Mouse (Mus musculus): ENCODE results near the gene C1galt1. TPM values are rescaled to one million over a fixed set of nuclear protein-coding genes. Genes with fewer than 3 reads are reported as not detected.

Gene C1galt1
- polyA plus RNA-seq, 1 experiment from 2014 or later: 3.7 TPM

GRCm38 (mm10) chr6:7863354-7863753, 18.7 kb downstream of the C1galt1 start:
- Histone ChIP-seq H3K4me3 (no peak overlapping the region), H3K4me2 (replicated peaks) (no peak overlapping the region), H3K27me3 (no peaks in the 10 kb centered on the region), H3K27ac (no peak overlapping the region), H3K9ac (no peak overlapping the region), H3K9me3 (no peaks in the 10 kb centered on the region), H3K4me1 (no peaks in the 10 kb centered on the region), H3K36me3 (peaks cover 5% of the 10 kb centered on the region; the same call in 1 of the 2 replicates)
- 89% methylated on average over 4 of the region's 4 CpGs for WGBS
- ATAC-seq (ENCODE audit: insufficient number of reproducible peaks, insufficient read depth, low FRiP score, low TSS enrichment): no peak

DNA sequence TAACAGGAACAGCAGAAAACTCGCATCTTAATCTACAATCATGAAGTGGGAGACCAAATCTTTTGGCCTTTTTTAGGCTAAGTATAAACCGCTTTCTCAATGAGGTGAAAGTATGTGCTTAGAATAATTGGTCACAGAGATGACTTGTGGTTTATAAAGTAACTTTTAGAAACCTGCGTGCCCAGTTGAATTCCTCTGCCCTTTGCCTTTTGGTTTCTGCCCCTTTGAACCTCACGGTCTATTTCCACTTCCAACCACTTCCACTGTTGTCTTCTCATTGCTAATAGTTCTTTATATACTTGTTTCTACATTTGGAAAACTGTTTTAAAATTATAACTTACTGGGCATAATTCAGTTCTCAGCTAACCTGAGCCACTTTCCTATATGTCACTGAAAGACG, 32.2 kb downstream of the C1galt1 start:
- Histone ChIP-seq H3K4me1 (no peaks in the 10 kb centered on the region), H3K9ac (no peak overlapping the region), H3K36me3 (no peaks in the 10 kb centered on the region), H3K4me2 (replicated peaks) (no peak overlapping the region), H3K9me3 (no peaks in the 10 kb centered on the region), H3K4me3 (no peak overlapping the region), H3K27ac (no peak overlapping the region), H3K27me3 (no peaks in the 10 kb centered on the region)
- ATAC-seq (ENCODE audit: insufficient number of reproducible peaks, insufficient read depth, low FRiP score, low TSS enrichment): no peak
- 85% methylated on average over 5 of the region's 5 CpGs for WGBS

GRCm38 (mm10) chr6:7881595-7882128, 37.0 kb downstream of the C1galt1 start:
- Histone ChIP-seq H3K27ac (no peak overlapping the region), H3K36me3 (no peaks in the 10 kb centered on the region), H3K27me3 (no peaks in the 10 kb centered on the region), H3K4me3 (no peak overlapping the region), H3K9me3 (no peaks in the 10 kb centered on the region), H3K9ac (no peak overlapping the region), H3K4me1 (no peaks in the 10 kb centered on the region), H3K4me2 (replicated peaks) (no peak overlapping the region)
- ATAC-seq (ENCODE audit: insufficient number of reproducible peaks, insufficient read depth, low FRiP score, low TSS enrichment): no peak
- 70% methylated on average over 1 of the region's 1 CpGs for WGBS

GRCm38 (mm10) chr6:7882520-7882919, 37.9 kb downstream of the C1galt1 start:
- Histone ChIP-seq H3K36me3 (no peaks in the 10 kb centered on the region), H3K9me3 (no peaks in the 10 kb centered on the region), H3K4me1 (no peaks in the 10 kb centered on the region), H3K4me3 (no peak overlapping the region), H3K9ac (no peak overlapping the region), H3K27me3 (no peaks in the 10 kb centered on the region), H3K27ac (no peak overlapping the region), H3K4me2 (replicated peaks) (no peak overlapping the region)
- 83% methylated on average over 13 of the region's 13 CpGs for WGBS
- no peak for ATAC-seq (ENCODE audit: insufficient number of reproducible peaks, insufficient read depth, low FRiP score, low TSS enrichment)

DNA sequence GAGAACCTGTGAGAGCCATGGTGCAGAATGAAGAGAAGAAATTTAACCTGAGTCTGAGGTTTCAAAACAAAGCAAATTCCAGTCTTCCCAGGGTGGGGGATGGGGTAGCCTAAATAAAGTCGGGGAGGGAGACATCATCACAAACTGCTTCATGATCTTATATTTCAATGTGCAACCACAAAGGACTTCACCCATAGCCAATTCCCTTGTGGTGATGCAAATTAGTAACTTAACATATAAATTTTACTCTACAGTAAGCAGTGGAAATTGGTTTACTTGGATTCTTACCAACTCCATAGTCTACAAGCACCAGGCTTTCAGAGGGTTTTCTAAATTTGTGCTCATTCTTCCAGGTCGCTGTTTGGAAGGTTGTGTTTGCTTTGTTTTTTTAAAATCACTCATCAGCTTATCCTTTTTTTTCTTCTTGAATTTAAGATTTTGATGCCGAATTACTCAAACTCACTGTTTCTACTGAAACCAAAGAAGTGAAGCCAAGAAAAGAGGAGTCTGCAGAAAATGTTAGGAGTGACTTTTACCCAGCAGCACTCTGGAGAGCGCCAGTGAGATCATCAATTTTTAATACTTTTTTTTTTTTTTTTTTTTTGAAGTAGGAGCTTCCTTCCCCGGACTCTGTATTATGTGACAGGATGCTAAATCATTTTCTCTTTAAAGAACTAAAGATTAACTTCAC, 41.5 kb downstream of the C1galt1 start:
- H3K27ac ChIP-seq: no peak overlapping the region
- H3K27me3 ChIP-seq: no peaks in the 10 kb centered on the region
- H3K4me2 ChIP-seq (replicated peaks): no peak overlapping the region
- H3K9ac ChIP-seq: no peak overlapping the region
- H3K9me3 ChIP-seq: no peaks in the 10 kb centered on the region
- no peak overlapping the region for H3K4me3 ChIP-seq
- no peaks in the 10 kb centered on the region for H3K36me3 ChIP-seq
- 70% methylated on average over 5 of the region's 5 CpGs for WGBS
- no peak for ATAC-seq (ENCODE audit: insufficient number of reproducible peaks, insufficient read depth, low FRiP score, low TSS enrichment)
- H3K4me1 ChIP-seq: no peaks in the 10 kb centered on the region

DNA sequence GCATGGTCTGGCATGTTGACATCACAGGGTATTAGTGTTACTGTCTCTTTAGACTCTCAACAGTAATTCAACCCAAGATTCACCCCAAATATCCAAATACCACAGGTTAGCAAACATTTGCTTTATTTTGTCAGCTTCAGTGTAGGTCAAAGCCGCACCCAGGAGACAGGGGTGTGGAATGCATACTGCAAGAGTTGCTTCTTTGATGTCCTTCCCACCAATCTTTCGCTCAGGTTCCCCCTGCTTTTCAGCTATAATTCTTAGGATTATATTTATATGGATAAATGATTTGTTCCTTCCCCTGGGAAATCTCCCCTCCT, 42.0 kb downstream of the C1galt1 start:
- Histone ChIP-seq H3K4me1 (no peaks in the 10 kb centered on the region), H3K27me3 (no peaks in the 10 kb centered on the region), H3K4me2 (replicated peaks) (no peak overlapping the region), H3K9ac (no peak overlapping the region), H3K9me3 (no peaks in the 10 kb centered on the region), H3K36me3 (no peaks in the 10 kb centered on the region), H3K27ac (no peak overlapping the region), H3K4me3 (no peak overlapping the region)
- ATAC-seq (ENCODE audit: insufficient number of reproducible peaks, insufficient read depth, low FRiP score, low TSS enrichment): no peak
- WGBS: 85% methylated on average over 2 of the region's 2 CpGs

DNA sequence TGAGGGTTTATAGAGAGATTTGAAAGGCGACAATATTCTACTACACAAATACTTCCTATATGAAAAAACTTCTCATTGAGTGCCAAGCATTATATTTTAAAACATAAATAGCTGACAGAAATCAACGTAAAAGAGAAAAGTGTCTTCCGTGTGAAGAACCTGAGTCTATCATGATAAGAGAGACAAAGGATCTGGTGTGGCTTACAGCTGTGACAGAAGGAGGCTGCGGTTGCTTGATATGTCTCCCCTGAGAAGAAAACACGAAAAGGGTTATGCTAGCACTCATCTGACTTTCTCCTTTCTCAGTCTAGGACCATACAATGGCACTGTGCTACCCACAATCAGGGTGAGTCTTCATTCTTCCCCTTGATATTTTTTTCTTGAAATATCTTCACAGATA, 51.7 kb downstream of the C1galt1 start:
- ATAC-seq (ENCODE audit: insufficient number of reproducible peaks, insufficient read depth, low FRiP score, low TSS enrichment): no peak

GRCm38 (mm10) chr6:7912015-7912414, 67.4 kb downstream of the C1galt1 start:
- H3K9ac ChIP-seq: no peak overlapping the region
- ATAC-seq (ENCODE audit: insufficient number of reproducible peaks, insufficient read depth, low FRiP score, low TSS enrichment): no peak
- no peak overlapping the region for H3K27ac ChIP-seq
- H3K4me3 ChIP-seq: no peak overlapping the region
- no peaks in the 10 kb centered on the region for H3K36me3 ChIP-seq
- H3K27me3 ChIP-seq: no peaks in the 10 kb centered on the region
- WGBS: 69% methylated on average over 2 of the region's 2 CpGs
- H3K9me3 ChIP-seq: no peaks in the 10 kb centered on the region
- no peak overlapping the region for H3K4me2 ChIP-seq (replicated peaks)
- H3K4me1 ChIP-seq: no peaks in the 10 kb centered on the region

More for the DNA sequence above, 51.7 kb downstream of the C1galt1 start:
- 82% methylated on average over 5 of the region's 5 CpGs for WGBS
- Histone ChIP-seq H3K27me3 (no peaks in the 10 kb centered on the region), H3K9me3 (no peaks in the 10 kb centered on the region), H3K4me1 (no peaks in the 10 kb centered on the region), H3K4me2 (replicated peaks) (no peak overlapping the region), H3K9ac (no peak overlapping the region), H3K27ac (no peak overlapping the region), H3K36me3 (no peaks in the 10 kb centered on the region), H3K4me3 (no peak overlapping the region)

Other genes starting within 250 kb of the C1galt1 start
- 58.6 and 66.5 TPM in 2 replicates for gene Asns, start 151.6 kb upstream of the C1galt1 start, polyA plus RNA-seq (2016; fragmentation: Nextera tagmentation; extraction: Ambion mirVana)